Mouse (Mus musculus) heart, embryonic 15.5 days (tissue): Measurements from ENCODE around the gene Gls2. TPM values are rescaled to one million over a fixed set of nuclear protein-coding genes. Genes with fewer than 3 reads are reported as not detected.
A peak's percentile ranks its signal among the peaks of the same experiment; 100 is the strongest.

Experiments used
- ATAC-seq: fragments of 200-750 bp; cut with Nextera tagmentation; replicated peaks from 2 replicates; pipeline ENCODE4 v1.8.0; 2017; ENCODE audit warnings: low read depth, moderate TSS enrichment; ENCODE audit not compliant: insufficient number of reproducible peaks, insufficient read depth, low FRiP score
- H3K27ac ChIP-seq: fragments of 300-500 bp; sonication (generic); 2 replicates; pipeline ENCODE4 v1.5.1; 2015; ENCODE audit warnings: mild to moderate bottlenecking, inconsistent platforms
- H3K27me3 ChIP-seq: fragments of 300-500 bp; sonication (generic); 2 replicates; pipeline ENCODE4 v1.6.1; 2015; ENCODE audit warnings: inconsistent platforms
- H3K36me3 ChIP-seq: fragments of 300-500 bp; sonication (generic); 2 replicates; pipeline ENCODE4 v1.6.1; 2015; ENCODE audit warnings: mild to moderate bottlenecking, inconsistent platforms
- H3K4me1 ChIP-seq: fragments of 300-500 bp; sonication (generic); replicated peaks from 2 replicates; pipeline ENCODE4 v1.6.1; 2015; ENCODE audit warnings: inconsistent platforms
- H3K4me2 ChIP-seq: fragments of 300-500 bp; sonication (generic); 2 replicates; pipeline ENCODE4 v1.6.1; 2015; ENCODE audit warnings: inconsistent platforms, mild to moderate bottlenecking, moderate library complexity
- H3K4me3 ChIP-seq: fragments of 300-500 bp; sonication (generic); 2 replicates; pipeline ENCODE4 v1.5.1; 2015; ENCODE audit warnings: mild to moderate bottlenecking, inconsistent platforms
- H3K9ac ChIP-seq: fragments of 300-500 bp; sonication (generic); 2 replicates; pipeline ENCODE4 v1.6.1; 2015; ENCODE audit warnings: mild to moderate bottlenecking, inconsistent platforms
- H3K9me3 ChIP-seq: fragments of 300-500 bp; sonication (generic); replicated peaks from 2 replicates; pipeline ENCODE4 v1.6.1; 2016; ENCODE audit warnings: inconsistent platforms
- WGBS: fragments of 180-500 bp; shearing (Covaris S2); methylation state at CpG from one replicate; pipeline ENCODE4 v1.1.7; 2015; ENCODE audit warnings: mixed read lengths; 5-methylcytosine and 5-hydroxymethylcytosine counted together
- polyA plus RNA-seq: library from polyadenylated mRNA; unstranded; fragments of >200 nt; fragmentation: Nextera tagmentation; extraction: Ambion mirVana; gene quantifications from 2 replicates; pipeline ENCODE4 v1.2.1, GENCODE M21; 2015

The Gls2 gene
- polyA plus RNA-seq, 1 experiment from 2014 or later: 0.58 TPM

- 1% methylated on average over 76 of the region's 79 CpGs for whole genome bisulfite sequencing
- Histone ChIP-seq H3K4me1 (peaks cover 14% of the 10 kb centered on the region), H3K36me3 (no peaks in the 10 kb centered on the region), H3K9ac (peak overlapping the region; percentile 72), H3K27ac (no peak overlapping the region), H3K27me3 (peaks cover 25% of the 10 kb centered on the region), H3K4me2 (peak overlapping the region; percentile 99), H3K9me3 (no peaks in the 10 kb centered on the region), H3K4me3 (peak overlapping the region; percentile 77)
- peak; percentile 83 for ATAC-seq
Measured at GRCm38 (mm10) chr10:128194551-128195461, 549 bp downstream of the Gls2 start.

- no peaks in the 10 kb centered on the region for H3K4me1 ChIP-seq
- H3K4me3 ChIP-seq: no peak overlapping the region
- H3K27me3 ChIP-seq: peaks cover 3% of the 10 kb centered on the region; the same call in 1 of the 2 replicates
- no peak overlapping the region for H3K9ac ChIP-seq
- no peak for ATAC-seq
- no peaks in the 10 kb centered on the region for H3K36me3 ChIP-seq
- H3K27ac ChIP-seq: no peak overlapping the region
- H3K9me3 ChIP-seq: no peaks in the 10 kb centered on the region
- no peak overlapping the region for H3K4me2 ChIP-seq
- WGBS: 63% methylated on average over 6 of the region's 6 CpGs
Measured at GRCm38 (mm10) chr10:128201856-128202255, 7.6 kb downstream of the Gls2 start.

GRCm38 (mm10) chr10:128204941-128205340 is 10.7 kb downstream of the Gls2 start:
- no peak overlapping the region for H3K9ac ChIP-seq
- no peaks in the 10 kb centered on the region for H3K36me3 ChIP-seq
- no peak overlapping the region for H3K4me3 ChIP-seq
- no peaks in the 10 kb centered on the region for H3K4me1 ChIP-seq
- no peak for ATAC-seq
- H3K27ac ChIP-seq: no peak overlapping the region
- H3K4me2 ChIP-seq: no peak overlapping the region
- 80% methylated on average over 15 of the region's 15 CpGs for WGBS
- H3K27me3 ChIP-seq: no peaks in the 10 kb centered on the region
- H3K9me3 ChIP-seq: no peaks in the 10 kb centered on the region

GRCm38 (mm10) chr10:128208326-128208725 is 14.1 kb downstream of the Gls2 start:
- Histone ChIP-seq H3K36me3 (no peaks in the 10 kb centered on the region), H3K27me3 (peaks cover under 1% of the 10 kb centered on the region; the same call in 1 of the 2 replicates), H3K4me1 (peaks cover 16% of the 10 kb centered on the region), H3K4me3 (no peak overlapping the region), H3K9me3 (no peaks in the 10 kb centered on the region), H3K27ac (no peak overlapping the region), H3K4me2 (no peak overlapping the region), H3K9ac (no peak overlapping the region)
- 89% methylated on average over 10 of the region's 10 CpGs for WGBS
- ATAC-seq: no peak

- Histone ChIP-seq H3K27me3 (peaks cover 3% of the 10 kb centered on the region; the same call in 1 of the 2 replicates), H3K36me3 (no peaks in the 10 kb centered on the region), H3K4me3 (no peak overlapping the region), H3K9me3 (no peaks in the 10 kb centered on the region), H3K9ac (no peak overlapping the region), H3K4me1 (peaks cover 16% of the 10 kb centered on the region), H3K4me2 (no peak overlapping the region), H3K27ac (no peak overlapping the region)
- 89% methylated on average over 11 of the region's 11 CpGs for WGBS
- ATAC-seq: no peak
Measured at GRCm38 (mm10) chr10:128209311-128210009, 15.2 kb downstream of the Gls2 start.

- H3K4me3 ChIP-seq: no peak overlapping the region
- no peak for ATAC-seq
- peaks cover 3% of the 10 kb centered on the region; the same call in 1 of the 2 replicates for H3K27me3 ChIP-seq
- H3K9me3 ChIP-seq: no peaks in the 10 kb centered on the region
- WGBS: 84% methylated on average over 2 of the region's 2 CpGs
- H3K4me2 ChIP-seq: peak overlapping the region; percentile 93; the same call in 1 of the 2 replicates
- no peak overlapping the region for H3K27ac ChIP-seq
- no peaks in the 10 kb centered on the region for H3K36me3 ChIP-seq
- peaks cover 16% of the 10 kb centered on the region for H3K4me1 ChIP-seq
- no peak overlapping the region for H3K9ac ChIP-seq
Measured at GRCm38 (mm10) chr10:128210131-128210530, 15.9 kb downstream of the Gls2 start.

GRCm38 (mm10) chr10:128210954-128211353 is 16.7 kb downstream of the Gls2 start:
- ATAC-seq: no peak
- Histone ChIP-seq H3K36me3 (no peaks in the 10 kb centered on the region), H3K4me1 (peaks cover 16% of the 10 kb centered on the region), H3K4me2 (peak overlapping the region; percentile 93), H3K27me3 (peaks cover 3% of the 10 kb centered on the region; the same call in 1 of the 2 replicates), H3K27ac (peak overlapping the region; percentile 69; the same call in 1 of the 2 replicates), H3K9me3 (no peaks in the 10 kb centered on the region), H3K4me3 (peak overlapping the region; percentile 76), H3K9ac (peak overlapping the region; percentile 74)
- 18% methylated on average over 14 of the region's 14 CpGs for WGBS

GRCm38 (mm10) chr10:128211390-128212108 is 17.3 kb downstream of the Gls2 start, which contains the start of gene Spryd4:
Spryd4 (minus strand) TSS chr10:128211807.
- Histone ChIP-seq H3K9ac (peak within 1 kb of the TSS; percentile 74), H3K4me3 (peak within 1 kb of the TSS; percentile 76), H3K27ac (peak within 1 kb of the TSS; percentile 69), H3K9me3 (no peaks in the 10 kb centered on the region), H3K4me2 (peak within 1 kb of the TSS; percentile 93), H3K36me3 (no peaks in the 10 kb centered on the region), H3K4me1 (peaks cover 16% of the 10 kb centered on the region), H3K27me3 (peaks cover 3% of the 10 kb centered on the region; the same call in 1 of the 2 replicates)
- WGBS: under 1% methylated on average over 30 of the region's 30 CpGs
- ATAC-seq: peak; percentile 91

GRCm38 (mm10) chr10:128212148-128212547 is 17.9 kb downstream of the Gls2 start:
- WGBS: 40% methylated on average over 6 of the region's 6 CpGs
- H3K9ac ChIP-seq: peak overlapping the region; percentile 74; the same call in 1 of the 2 replicates
- peak overlapping the region; percentile 93 for H3K4me2 ChIP-seq
- peaks cover 16% of the 10 kb centered on the region for H3K4me1 ChIP-seq
- ATAC-seq: no peak
- peaks cover 3% of the 10 kb centered on the region; the same call in 1 of the 2 replicates for H3K27me3 ChIP-seq
- H3K9me3 ChIP-seq: no peaks in the 10 kb centered on the region
- H3K27ac ChIP-seq: peak overlapping the region; percentile 69
- no peaks in the 10 kb centered on the region for H3K36me3 ChIP-seq
- peak overlapping the region; percentile 76 for H3K4me3 ChIP-seq

- peak overlapping the region; percentile 67 for H3K4me2 ChIP-seq
- H3K4me1 ChIP-seq: peaks cover 16% of the 10 kb centered on the region
- H3K27me3 ChIP-seq: peaks cover 3% of the 10 kb centered on the region; the same call in 1 of the 2 replicates
- WGBS: under 1% methylated on average over 18 of the region's 18 CpGs
- H3K9me3 ChIP-seq: no peaks in the 10 kb centered on the region
- ATAC-seq: 0 out of 2 replicates have a peak, but pooled peaks have one; percentile 41
- H3K27ac ChIP-seq: peak overlapping the region; percentile 11; the same call in 1 of the 2 replicates
- H3K9ac ChIP-seq: peak overlapping the region; percentile 33
- H3K36me3 ChIP-seq: no peaks in the 10 kb centered on the region
- peak overlapping the region; percentile 39 for H3K4me3 ChIP-seq
Measured at GRCm38 (mm10) chr10:128212871-128213323, 18.6 kb downstream of the Gls2 start.
